Mouse (Mus musculus) lung, postnatal 36 days (tissue): ENCODE measurements around the gene 6030468B19Rik.
"Not testable (repeated sequence)": the region's sequence is repeated elsewhere in the genome, so short reads cannot be mapped to it uniquely, and the experiment has no call there.

Experiments used
- DNase-seq: peaks from one replicate; pipeline ENCODE4 v3.0.0; 2022; ENCODE audit warnings: mixed read lengths

The 6030468B19Rik gene

GRCm38 (mm10) chr11:117809407-117810311 lies 12.2 kb downstream of the 6030468B19Rik start, which contains the start of the genes Gm20708 and Syngr2:
Gene Gm20708 (plus strand): TSS chr11:117809668.
Gene Syngr2 (plus strand): TSS chr11:117809668.
- peak; percentile 82 for DNase-seq

- DNase-seq: peak; percentile 98
Observed at GRCm38 (mm10) chr11:117810401-117811046, 13.1 kb downstream of the 6030468B19Rik start.

GRCm38 (mm10) chr11:117813867-117814266 lies 16.4 kb downstream of the 6030468B19Rik start:
- peak; percentile 52 for DNase-seq

- DNase-seq: no peak
Observed at GRCm38 (mm10) chr11:117814704-117815366, 17.4 kb downstream of the 6030468B19Rik start.

- not testable (repeated sequence) for DNase-seq
Observed at GRCm38 (mm10) chr11:117815850-117816249, 18.4 kb downstream of the 6030468B19Rik start.

GRCm38 (mm10) chr11:117816389-117816996 lies 19.0 kb downstream of the 6030468B19Rik start:
- DNase-seq: no peak

GRCm38 (mm10) chr11:117819095-117819494 lies 21.6 kb downstream of the 6030468B19Rik start:
- DNase-seq: no peak

GRCm38 (mm10) chr11:117820173-117820572 lies 22.7 kb downstream of the 6030468B19Rik start:
- DNase-seq: no peak

- no peak for DNase-seq
Observed at GRCm38 (mm10) chr11:117821868-117822267, 24.4 kb downstream of the 6030468B19Rik start.

- peak; percentile 67 for DNase-seq
Observed at GRCm38 (mm10) chr11:117822728-117823241, 25.3 kb downstream of the 6030468B19Rik start.

- no peak for DNase-seq
Observed at GRCm38 (mm10) chr11:117823411-117823810, 26.0 kb downstream of the 6030468B19Rik start.

- DNase-seq: peak; percentile 90
Observed at GRCm38 (mm10) chr11:117824060-117824969, 26.9 kb downstream of the 6030468B19Rik start.

GRCm38 (mm10) chr11:117825333-117826101 lies 28.1 kb downstream of the 6030468B19Rik start, which contains the start of the genes Afmid and Tk1:
Gene Afmid (plus strand): TSS chr11:117825924.
Gene Tk1 (minus strand): TSS chr11:117826092.
- DNase-seq: peak; percentile 83

- no peak for DNase-seq
Observed at GRCm38 (mm10) chr11:117826164-117826563, 28.7 kb downstream of the 6030468B19Rik start.

- no peak for DNase-seq
Observed at GRCm38 (mm10) chr11:117826916-117827315, 29.5 kb downstream of the 6030468B19Rik start.

- DNase-seq: no peak
Observed at GRCm38 (mm10) chr11:117827386-117827785, 29.9 kb downstream of the 6030468B19Rik start.

GRCm38 (mm10) chr11:117828149-117828887 lies 30.9 kb downstream of the 6030468B19Rik start:
- peak; percentile 73 for DNase-seq

GRCm38 (mm10) chr11:117828888-117829604 lies 31.6 kb downstream of the 6030468B19Rik start:
- peak; percentile 56 for DNase-seq
